Mouse (Mus musculus) CD4-positive, CD25-positive, alpha-beta regulatory T cell, adult 4 months (primary cell): Measurements from ENCODE around the gene Pax4. TPM values are rescaled to one million over a fixed set of nuclear protein-coding genes. Genes with fewer than 3 reads are reported as not detected.

Experiments used
- ATAC-seq: one replicate; pipeline ENCODE4 v1.8.0; 2017
- polyA plus RNA-seq, 2 experiments: library from polyadenylated mRNA; unstranded; fragments of 100-300 nt; shearing (Covaris generic); gene quantifications; one replicate each; pipeline ENCODE4 v1.2.1; 2017

The Pax4 gene
- not detected for polyA plus RNA-seq

DNA sequence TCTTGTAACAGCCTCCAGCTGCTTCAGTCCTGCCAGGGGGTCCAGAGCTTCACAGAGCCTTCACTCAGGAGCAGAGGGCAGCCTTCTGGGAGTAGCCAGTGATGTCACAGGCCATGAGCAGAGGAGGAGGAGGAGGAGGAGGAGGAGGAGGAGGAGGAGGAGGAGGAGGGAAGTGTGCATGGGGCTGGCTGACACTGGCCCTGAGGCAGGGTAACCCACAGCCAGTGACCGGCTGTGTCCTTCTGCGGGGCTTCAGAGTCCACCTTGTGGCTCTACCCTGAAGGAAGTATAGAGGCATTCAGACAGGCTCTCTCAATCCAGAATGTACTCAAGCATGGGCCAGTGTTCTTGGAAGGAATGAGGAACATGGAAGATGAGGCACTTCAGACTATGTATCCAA lies at the start of gene Pax4:
Pax4 (minus strand) TSS at position 101 of the 400 bp plus-strand sequence.
- no peak for ATAC-seq

DNA sequence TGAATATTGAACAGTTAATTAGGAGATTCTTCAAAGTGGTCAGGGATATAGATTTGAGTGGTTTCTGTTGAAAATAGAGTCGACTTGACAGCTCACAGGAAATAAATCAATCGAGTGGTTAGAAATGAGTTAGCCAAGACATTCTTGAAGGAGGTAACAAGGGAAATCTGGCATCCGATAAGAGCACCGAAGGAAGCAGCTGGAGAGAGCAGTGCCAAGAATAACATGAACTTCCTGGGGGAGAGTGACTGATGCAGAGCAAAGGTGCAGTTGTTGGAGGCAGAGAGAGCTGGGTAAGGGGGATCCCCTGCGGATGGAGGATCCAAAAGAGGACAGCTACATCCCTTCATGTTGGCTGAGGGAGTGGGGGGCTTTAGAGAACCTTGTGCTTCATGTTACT lies 48.7 kb upstream of the Pax4 start:
- no peak for ATAC-seq

DNA sequence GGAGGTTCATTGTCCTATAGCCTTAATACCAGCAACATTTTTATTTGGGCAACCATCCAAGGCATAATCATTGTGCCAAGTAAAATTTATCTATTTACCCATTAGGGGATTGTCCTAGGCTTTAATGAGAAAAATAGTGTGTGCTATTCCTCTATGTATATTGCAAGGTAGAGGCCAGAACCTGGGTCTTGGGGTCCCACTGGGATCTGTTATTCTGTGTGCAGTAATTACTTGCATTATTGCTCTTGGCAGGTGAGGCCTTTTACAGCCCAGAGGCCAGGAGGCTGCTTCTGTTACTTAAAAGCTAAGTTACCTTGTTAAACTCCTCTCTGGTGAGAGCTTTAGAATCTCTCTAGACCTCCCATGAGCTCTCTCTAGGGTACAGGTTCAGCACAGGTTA lies 42.0 kb upstream of the Pax4 start:
- ATAC-seq = no peak

DNA sequence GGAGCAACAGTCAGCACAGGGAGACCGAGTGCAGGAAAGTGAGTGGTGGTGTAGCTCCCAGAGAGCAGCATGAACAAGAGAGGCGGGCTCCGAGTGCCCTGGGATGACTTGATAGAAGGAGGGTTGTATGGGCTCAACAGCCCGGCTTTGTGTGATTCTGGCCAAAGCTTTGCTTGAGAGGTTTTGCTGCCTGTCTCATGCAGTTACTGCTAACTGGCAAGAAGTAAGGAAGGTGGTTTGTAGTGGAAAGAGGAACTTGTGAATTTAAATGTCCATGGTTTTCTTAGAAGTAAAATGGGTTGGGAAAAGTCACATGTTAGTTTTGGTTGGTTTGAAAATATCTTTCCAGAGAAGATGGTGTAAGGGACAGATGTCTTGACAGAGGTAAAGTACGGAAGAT lies 41.5 kb upstream of the Pax4 start:
- no peak for ATAC-seq

DNA sequence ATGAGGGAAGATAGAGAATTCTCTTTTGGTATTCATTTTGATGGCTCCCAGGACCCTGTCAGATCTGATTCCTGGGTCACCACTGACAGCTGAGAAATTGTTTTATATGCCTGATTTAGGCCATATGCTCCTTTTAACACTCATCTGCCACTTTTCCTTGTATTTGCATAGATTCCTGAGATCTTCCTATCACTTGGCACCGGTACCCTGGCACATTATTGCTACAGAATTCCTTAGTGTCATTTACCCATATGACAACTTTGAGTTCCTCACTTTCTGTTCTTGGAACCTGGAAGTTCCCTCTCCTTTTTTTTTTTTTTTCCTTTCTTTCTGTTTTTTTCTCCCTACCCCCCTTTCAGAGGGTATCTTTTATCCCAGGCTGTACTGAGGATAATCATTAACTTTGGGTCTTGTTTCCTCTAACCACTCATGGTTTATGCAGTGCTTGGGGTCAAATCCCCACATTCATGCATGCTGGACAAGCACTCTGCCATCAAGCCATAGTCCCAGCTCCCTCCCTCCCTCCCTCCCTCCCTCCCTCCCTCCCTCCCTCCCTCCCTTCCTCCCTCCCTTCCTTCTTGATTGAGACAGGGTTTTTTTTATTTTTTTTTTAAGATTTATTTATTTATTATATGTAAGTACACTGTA lies 39.2 kb upstream of the Pax4 start:
- no peak for ATAC-seq

DNA sequence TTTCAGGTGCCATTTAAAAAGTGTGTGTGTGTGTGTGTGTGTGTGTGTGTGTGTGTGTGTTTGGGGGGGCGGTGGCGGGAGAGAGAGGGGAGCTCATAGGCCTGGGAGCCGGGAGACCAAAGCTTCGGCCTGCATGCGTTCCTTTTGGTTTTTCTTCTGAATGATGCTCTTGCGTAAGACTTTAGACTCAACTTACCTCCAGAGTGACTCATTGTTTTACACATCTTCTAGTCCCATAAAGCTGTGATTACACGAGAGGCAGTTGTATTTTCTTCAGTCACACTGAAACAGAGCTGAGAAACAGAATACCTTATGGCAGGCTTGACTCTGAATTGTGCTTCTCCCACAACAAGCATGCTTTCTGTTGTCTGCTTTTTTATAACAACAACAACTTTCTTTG lies 37.8 kb upstream of the Pax4 start:
- peak; percentile 42 for ATAC-seq

DNA sequence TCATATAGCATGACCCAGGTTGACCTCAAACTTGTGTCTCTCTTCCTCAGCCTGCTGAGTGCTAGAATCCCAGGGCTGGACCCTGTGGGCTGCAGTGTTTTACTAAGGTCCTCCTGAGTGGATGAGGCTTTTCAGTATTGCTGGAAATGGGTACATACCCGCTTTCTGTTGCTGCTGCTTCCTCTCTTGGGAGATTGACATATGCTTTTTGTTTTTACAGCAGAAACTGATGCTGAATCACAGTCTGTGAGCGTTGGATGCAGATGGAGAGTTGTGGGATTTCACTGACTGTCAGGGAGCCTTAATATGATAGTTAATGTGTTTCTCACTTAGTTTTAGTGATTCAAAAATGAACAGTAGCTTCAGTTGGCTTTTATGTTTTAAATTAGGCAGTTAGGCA lies 37.3 kb upstream of the Pax4 start:
- peak; percentile 47 for ATAC-seq

DNA sequence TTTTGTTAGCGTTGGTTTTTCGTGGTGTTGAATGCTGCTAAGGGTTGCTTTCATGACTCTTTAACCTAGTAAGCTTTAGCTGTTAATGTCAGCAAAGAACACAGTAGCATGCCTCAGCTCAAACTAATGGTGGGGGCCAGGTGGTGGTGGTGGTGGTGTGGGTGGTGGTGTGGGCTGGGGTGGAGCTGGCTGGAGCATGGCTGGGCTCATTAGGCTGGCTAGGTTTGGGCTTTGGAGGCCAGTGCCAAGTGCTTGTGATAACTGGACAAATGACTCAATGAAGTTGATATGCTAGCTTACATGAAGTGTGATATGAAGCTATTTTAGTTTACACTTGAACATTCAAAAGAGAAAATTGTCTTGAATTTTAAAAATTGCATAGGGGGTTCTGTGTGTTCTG lies 36.9 kb upstream of the Pax4 start:
- ATAC-seq = no peak

DNA sequence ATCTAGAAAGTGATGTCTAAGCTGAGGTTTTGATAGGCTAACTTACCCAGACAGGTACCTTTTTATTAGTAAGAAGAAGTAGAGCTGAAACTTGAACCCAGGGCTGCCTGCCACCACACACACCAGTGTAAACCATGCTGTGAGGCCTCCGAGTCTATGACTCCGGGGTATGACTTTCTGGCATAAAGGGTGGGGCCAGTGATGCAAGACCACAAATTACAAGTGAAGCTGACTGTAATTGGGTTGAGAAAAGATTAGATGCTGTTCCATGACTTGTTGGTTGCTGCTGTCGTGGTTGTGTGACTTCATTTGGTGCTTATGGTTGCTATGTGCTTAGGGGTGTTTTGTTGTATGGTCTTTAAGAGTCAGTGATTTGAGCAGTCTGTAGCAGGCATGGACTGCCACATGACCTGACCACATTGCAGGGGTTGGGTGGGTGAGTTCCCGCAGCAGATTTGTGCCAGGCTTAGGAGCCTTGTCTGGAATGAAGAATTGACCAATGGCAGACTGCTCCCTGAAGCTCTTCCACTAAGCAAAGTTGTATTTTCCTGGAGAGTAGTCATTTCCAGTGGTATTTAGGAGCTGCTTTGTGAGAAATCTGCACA lies 33.7 kb upstream of the Pax4 start:
- no peak for ATAC-seq

DNA sequence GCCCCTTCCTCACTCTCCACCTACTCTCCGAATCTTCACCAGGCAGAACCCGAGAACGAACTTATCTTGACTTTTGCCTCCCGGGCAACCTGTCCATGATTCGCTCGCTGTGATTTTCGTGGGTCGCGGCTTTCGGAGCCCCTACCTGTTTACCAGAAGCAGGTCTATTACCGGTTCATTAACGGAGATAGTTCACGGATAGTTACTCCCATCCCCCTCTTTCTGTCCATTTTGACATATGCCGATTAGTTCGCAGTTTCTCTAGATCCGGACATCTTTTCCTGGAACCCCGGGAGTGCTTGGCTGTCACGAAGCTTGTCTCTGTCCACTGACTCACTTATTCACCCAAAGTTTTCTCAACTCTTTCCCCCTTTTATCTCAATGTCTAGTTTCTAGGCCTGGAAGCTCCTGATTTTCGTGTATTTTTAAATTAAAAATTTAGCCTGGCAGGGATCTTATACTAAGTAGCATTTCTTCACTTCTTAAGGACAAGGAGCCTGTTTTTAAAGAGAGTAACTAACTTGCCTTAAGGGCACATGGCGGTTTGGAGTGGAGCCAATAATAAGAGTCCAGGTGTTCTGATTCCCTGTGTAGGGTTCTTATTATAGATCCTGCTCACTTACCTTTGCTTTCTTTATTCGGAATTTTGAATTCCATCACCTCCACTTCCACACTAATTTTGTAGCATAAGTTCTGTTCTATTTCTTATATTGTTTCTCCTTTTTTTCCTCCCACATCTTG lies 31.8 kb upstream of the Pax4 start:
- ATAC-seq = no peak

DNA sequence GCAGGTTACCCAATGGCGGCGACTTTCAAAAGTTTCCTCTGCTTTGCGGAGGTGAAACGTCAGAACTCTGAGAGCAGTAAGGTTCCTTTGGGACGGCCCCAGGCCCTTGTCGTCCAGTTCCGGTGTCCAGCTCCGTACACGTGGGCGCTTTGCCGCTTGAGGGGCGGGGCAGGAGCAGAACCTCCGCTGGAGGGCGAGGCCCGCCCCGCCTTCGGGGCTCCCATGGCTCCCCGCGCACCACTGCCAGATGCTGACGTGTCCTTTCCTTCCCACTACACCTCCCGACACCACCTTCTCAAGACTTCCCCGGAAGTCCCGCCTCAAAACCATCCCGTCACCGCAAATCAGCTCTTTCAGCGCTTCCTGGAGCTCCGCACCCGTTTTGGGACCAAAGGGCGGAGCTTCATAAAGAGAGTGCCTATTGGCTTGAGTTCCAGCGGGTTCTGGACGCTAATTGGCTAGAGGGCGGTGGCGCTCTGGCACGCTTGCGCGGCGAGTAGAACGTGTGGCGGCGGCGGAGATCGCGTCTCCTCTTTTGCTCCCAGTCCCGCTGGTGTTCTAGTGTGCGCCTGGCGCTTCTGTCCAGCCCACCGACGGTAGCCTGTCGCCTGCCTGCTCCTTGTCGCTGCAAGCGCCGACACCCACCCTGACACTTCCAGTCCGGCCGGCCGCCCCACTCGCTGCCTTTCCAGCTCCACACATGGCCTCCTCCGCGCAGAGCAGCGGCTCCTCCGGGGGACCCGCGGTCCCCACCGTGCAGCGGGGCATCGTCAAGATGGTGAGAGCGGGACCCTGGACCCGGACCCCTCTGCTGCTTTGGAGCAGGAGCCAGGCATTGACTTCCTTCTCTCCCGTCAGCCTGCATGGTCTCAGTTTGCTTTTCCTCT lies 31.0 kb upstream of the Pax4 start:
- peak; percentile 95 for ATAC-seq

DNA sequence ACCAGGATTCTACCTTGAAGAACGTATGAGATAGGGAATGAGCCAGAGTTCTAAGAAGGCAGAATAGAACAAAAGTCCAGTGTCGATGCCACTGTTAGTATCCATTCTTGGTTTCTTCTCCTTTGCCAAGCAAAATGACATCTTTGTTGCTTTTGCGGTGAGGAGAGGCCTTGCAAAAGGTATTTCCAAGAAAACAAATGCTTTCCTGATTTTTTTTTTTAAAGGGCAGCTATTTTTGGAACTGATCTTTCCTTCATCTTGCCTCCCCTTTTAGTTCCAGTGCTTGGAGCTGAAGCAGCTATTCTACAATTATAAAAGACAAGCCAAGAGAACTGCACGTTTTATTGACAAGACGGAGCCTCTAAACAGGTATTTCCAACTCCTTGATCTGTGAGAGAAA lies 25.7 kb upstream of the Pax4 start, which contains the start of gene Snd1:
Snd1 (plus strand) TSS at position 301 of the 400 bp plus-strand sequence.
- ATAC-seq = no peak

DNA sequence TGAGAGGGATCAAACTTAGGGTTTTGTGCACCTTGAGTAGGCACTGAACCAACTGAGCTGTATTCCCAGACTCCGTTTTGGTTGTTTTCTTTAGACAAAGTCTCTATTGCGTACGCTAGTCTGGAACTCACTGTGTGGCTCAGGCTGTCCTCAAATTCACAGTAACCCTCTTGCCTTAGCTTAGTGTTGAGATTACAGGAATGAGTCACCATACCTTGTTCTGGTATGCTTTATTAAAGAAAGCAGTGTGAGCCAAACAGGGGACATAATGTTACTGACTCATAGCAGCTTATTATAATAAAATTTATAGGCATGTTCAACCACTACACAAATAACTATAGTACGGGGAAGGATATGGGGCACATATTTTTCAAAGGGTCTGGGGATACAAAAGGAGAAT lies 25.1 kb upstream of the Pax4 start:
- ATAC-seq = no peak

DNA sequence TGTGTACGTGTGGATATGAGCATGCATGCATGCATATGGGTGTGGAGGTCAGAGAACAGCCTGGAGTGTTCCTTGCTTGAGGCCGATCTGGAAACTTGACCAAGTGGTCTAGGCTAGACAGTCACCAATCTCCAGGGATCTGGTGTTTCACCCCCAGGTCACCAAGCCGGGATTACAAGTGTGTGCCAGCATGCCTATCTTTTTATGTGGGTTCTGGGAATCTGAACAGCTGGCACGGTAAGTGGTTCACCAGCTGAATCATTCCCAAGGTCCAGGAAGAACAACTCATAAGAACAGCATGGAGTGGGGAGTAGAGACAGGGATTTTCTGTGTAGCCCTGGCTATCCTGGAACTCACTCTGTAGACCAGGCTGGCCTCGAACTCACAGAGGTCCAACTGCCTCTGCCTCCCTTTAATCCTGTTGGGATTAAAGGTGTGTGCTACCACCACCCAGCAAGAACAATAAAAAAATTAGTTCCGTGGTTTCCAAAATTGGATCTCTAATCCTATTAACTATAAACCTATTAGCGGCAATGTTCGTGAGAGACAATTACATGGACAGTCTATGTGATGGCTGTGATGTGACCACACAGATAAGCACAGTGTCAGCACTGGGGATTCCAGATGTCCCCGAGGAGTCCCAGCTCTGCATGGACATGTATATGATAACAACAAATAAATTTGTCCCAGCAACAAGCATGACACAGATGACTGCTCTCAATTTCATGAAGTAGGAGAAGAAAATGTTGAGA lies 22.3 kb upstream of the Pax4 start:
- ATAC-seq = no peak

DNA sequence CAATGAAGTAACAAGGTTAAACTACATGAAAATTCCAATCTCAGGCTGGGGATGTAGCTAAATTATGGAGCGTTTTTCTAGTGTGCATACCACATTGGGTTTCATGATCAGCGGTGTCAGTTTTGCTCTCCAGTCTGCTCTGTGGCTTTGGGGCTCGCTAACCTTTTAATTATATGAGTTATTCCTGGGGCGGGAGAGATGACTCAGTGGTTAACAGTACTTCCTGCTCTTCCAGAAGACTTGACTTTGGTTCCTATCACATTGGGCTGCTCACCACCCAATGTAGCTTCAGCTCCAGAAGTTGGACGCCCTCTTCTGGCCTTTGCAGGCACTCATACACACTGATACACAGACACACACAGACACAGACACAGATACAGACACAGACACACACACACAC lies 21.5 kb upstream of the Pax4 start:
- no peak for ATAC-seq

DNA sequence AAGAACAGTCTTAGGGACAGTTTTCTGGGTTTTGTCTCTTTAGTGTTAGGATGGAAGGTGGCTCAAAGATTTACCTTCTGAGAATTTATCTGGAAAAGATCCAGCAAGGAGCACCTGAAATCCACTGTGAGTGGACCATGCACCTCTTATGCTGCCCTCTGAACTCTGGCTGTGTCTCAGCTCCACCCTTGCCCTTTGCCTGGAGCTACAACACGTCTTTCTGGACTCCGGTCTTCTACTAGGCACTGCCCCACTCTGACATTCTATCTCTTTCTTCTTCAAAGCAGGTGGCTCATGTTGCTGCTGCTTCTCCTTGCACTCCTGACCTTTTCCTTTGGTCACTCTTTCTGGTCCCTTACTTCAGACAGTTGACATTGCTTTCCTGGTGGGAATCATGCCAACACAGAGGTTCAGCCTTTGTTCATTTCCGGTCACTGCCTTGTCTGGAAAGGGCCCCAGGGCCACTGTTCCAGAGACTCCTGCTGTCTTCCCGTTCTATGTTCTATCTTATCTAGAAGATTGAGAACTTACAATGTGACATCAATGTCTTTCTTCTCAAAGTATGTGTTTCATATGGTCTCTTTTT lies 21.0 kb upstream of the Pax4 start:
- ATAC-seq = no peak

DNA sequence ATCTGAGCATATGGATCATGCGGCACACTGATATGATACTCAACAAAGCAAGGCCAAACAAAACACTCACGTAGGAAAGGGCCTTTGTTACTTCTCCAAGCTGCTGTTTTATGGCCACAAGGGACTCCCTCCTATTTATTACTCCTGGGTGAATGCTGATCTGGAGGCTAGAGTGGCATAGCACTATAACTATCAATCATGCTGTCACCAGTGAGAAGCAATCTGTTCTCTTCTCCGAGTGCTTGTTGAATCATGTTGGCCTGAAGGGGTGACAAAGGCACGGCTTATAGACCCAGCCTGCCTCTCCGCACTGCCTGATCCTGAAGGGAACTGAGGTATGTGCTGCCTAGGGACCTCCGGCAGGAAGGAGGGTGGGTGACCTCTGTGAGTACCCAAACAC lies 15.5 kb upstream of the Pax4 start:
- ATAC-seq = no peak

DNA sequence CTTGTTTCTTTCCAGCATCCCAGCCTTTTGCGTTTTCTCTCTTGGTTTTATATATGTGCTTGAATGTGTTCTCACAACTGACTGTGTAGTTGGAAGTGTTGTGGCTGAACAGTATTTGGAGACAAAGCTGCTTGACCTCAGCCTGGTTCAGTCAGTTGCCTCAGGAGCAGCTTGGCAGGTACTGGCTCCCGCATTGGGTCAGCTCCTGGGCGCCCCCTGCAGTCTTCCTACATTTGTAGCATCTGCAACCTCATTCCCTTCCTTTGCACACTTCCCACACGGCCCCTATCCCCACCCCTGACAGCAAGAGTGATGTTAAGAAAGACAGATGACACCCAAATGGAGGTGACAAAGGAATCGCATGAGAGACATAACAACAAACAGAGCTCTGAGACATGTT lies 11.4 kb upstream of the Pax4 start:
- ATAC-seq = peak; percentile 54

DNA sequence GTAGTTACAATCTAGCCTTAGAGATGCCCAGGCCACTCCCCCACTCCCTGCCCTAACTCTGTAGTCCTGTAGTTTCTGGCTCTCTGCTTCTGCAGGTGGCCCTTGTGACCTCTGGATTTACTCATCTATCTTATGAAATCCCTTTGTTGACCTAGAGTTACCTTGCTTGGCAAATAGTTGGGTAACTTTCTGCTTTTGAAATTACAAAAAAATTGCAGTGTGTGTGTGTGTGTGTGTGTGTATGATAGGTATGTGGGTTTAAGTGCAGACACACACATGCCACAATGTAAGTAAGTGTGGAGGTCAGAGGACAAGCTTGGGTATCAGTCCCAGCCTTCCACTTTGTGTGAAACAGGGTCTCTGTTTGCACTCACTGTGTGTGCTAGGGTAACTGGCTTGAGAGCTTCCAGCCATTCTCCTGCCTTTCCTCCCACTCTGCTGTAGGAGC lies 10.1 kb upstream of the Pax4 start:
- ATAC-seq = no peak

DNA sequence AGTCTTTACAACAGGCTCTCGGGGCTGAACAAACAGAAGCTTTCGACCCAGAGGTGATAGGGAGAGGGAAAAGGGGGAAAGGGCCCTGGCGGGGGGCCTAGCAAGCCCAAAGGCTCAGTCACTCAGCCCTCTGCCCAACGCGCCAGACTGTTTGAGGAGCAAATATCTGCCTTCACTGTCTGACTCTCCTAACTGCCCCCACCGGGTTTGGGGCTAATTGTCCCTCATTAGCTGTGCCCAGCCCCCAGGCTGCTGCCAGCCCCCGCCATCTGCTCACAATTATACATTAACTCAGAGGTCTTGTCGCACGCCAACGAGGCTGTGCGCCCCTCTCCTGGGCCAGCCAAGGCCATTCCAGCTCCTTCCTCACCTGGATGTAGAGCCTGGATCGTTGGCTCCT lies 1.8 kb upstream of the Pax4 start:
- no peak for ATAC-seq

DNA sequence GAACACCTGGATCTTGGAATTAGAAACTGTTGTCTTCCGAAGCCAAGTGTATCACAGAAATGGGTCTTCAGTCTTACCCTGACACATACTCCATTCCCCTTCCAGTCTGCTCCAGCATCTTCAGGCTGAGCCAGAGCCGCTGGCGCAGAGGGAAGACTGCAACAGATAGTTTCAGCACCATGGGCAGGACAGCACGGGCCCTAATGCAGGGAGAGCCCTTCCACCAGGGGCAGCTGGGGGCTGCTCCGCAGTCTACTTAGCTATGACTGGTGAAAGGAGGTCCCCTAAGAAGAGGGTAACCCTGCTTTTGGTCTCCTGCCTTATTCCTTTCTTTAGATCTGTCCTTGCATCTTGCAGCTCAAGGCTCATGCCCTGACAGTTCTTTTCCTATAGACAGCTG lies 1.3 kb upstream of the Pax4 start:
- no peak for ATAC-seq

DNA sequence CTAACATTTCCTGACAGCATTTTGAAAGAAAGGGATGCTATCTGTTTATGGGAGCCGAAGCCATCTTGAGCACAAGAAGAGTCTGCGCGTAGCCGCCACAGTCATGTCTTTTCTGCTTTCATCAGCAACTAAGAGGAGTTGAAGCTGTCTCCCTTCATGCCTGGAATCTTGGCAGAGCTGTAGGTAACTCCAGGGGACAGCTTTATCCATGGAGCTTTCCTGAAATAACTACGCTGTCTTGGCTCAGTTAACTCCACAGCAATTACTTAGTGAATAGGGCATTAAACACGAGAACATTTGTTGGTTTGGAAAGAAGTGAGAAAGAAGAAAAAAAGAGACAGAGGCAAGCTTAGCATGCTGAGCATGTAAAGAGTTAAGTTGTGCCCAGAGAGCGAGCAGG lies 1.2 kb downstream of the Pax4 start:
- no peak for ATAC-seq
